Mouse (Mus musculus) adrenal gland, adult 8-10 months (tissue): ENCODE results near the gene Krt42. TPM values are rescaled to one million over a fixed set of nuclear protein-coding genes. Genes with fewer than 3 reads are reported as not detected.
A peak's percentile ranks its signal among the peaks of the same experiment; 100 is the strongest.
"Not testable (repeated sequence)": the region's sequence is repeated elsewhere in the genome, so short reads cannot be mapped to it uniquely, and the experiment has no call there.

ENCODE experiments used
- DNase-seq: peaks from one replicate; pipeline ENCODE4 v3.0.0; 2022
- total RNA-seq, 4 experiments: library from RNA; stranded (reverse); gene quantifications; 2 replicates each; pipeline ENCODE4 v1.2.4; 2022

Krt42 gene
- not detected for total RNA-seq

DNA sequence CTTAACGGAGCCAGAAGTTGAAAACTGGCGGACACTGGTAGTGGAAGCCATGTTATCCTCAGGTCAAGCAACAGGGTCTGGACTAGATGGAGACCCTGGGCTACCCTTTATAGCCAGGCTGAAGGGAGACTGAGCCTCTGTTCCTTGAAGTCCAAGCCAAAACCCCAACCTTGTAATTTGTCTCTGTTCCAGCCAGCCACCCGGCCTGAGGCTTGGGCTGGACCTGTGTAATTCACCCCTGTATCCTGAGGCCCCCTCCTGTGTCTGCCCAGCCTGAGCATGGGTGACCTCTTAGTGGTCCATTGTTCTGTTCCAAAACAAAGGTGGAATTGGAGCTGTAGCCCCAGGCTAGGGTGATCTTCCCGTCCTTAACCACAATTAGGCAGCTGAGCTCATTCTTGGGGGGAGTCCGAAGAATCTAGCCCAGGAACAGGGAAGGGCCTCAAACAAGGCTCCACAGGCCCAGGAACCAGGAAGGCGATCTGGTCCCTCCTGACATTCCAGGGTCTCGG lies at the start of gene Krt42:
Gene Krt42, minus strand, starts transcription at position 51 of the 512 bp plus-strand sequence.
- no peak for DNase-seq

DNA sequence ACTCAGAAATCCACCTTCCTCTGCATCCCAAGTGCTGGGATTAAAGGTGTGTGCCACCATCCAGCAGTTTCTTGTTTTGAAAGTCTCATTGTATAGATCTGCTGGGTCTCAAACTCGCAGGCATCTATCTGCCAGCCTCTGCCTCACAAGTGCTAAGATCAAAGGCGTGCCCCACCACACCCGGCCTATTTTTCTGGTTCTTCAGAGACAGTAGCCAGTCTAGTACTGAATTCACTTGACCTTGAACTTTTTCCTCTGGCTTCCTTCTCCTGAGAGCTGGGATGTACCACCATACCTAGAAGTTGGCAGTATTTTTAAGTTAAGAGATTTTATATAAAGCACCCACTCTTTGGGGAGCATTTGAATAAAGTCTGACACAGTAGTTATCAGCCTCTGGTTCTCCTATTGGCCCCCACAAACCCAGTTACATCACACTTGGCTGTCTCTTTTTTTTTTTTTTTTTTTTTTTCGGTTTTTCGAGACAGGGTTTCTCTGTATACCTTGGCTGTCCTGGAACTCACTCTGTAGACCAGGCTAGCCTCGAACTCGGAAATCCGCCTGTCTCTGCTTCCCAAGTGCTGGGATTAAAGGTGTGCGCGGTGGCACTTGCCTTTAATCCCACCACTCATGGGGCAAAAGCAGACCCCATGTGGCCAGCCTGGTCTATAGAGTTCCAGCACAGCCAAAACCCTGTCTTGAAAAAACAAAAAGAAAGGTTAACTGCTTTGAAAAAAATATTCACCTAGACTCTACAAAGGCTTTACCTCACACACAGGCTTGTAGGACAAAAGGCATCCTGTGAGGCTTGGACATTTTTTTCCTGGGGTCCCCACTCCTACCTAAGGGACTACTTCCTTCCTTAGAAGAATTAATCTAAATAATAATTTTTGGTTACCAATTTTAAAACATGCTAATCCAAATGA lies 49.1 kb upstream of the Krt42 start:
- DNase-seq = no peak

DNA sequence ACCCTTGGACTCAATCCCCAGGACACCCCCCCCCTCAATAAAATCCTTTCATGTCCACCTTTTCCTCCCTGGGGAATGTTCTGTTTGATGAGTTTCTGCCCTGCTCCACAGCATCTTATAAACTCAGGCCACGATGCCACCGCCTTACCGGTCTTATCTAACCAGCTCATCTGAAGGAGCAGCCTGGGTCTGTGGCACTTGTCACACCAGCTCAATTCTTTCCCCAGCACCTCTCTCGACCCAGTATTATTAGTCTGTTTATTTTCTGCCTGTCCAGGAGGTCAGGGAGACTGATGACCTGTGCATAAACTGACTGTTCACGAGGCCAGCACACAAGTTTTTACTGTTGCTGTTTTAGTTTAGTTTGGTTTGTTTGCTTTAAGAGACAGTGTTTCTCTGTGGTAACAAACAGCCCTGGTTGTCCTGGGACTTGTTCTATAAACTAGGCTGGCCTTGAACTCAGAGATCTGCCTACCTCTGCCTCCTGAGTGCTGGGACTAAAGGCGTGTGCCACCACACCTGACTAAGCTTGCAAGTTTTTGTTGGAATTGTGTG lies 48.2 kb upstream of the Krt42 start:
- no peak for DNase-seq

DNA sequence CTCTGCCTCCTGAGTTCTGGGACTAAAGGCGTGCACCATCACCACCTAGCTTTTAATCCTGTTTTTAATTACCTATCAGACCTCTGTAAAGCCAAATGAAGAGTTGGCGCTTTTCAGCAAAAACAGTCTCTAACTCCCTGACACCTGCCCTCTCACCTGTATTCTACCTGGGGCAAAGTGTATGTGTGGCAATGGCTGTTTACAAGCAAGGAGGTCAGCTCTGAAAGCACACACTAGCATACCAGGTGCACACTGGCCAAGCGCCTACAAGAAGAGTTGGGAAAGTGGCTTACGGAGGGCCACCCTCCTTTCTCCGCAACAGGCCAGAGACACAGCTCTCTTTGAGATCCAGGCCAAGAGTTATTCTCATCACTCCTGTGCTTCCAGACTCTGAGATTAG lies 45.8 kb upstream of the Krt42 start:
- DNase-seq = no peak

DNA sequence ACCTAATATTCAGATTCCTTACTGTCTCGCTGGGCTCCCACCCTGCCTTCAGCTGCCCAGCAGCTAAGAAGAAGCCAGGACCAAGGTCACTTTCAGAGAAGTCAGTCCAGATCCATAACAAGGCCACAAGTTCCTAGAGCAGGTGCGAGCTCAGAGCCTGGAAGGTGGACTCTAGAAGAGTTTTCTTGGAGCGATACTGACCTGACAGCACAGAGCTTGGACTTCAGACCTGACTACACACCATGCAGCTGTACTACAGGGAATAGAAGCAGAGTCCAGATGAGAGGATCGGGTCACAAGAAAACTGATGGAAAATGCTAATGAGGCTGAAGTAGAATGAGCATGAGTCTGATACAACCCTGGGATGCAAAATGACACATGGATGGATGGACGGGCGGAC lies 43.8 kb upstream of the Krt42 start:
- DNase-seq = no peak

DNA sequence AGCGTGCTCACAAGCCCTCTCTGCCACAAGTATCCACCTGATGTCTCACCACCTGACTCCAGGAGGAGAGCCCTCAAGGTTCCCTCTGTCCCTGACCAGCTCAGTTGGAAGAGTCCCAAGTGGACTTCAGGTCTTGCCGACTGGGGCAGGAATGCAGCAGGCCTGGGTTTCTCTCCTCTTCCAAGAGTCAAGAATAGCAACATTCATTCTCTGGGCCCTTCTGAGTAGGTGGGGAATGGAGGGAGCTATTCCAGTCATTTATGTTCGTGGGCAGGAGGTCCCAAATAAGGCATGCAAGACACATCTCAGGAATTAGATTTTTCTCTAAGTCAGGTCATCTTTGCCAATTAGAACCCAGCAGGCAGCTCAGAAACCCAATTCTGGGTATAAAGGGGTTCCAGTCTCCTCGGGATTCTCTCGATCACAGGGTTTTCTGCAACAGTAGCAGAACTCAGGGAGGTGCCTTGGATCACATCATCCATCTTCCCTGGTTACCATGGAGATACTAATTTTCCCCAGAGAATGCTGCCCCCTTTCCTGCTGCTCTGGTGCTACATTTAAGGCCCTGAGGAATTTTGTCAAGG lies 42.5 kb upstream of the Krt42 start:
- DNase-seq = no peak

DNA sequence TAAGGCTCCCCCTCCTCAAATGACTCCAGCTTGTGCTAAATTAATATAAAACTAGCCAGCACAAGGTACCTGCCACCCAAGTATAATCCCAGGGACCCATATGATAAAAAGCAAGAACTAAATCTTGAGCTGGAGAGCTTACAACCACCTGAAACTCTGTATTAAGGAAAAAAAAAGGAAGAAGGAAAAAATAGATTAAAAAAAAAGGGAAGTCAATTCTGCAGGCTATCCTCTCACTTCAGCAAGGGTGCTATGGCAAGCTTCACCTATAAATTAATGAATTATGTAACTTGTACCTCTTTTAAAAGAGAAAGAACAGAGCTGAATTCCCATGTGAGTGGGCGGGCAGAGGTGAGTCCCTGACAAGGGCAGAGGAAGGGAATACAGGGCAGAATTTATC lies 42.0 kb upstream of the Krt42 start:
- DNase-seq = no peak

DNA sequence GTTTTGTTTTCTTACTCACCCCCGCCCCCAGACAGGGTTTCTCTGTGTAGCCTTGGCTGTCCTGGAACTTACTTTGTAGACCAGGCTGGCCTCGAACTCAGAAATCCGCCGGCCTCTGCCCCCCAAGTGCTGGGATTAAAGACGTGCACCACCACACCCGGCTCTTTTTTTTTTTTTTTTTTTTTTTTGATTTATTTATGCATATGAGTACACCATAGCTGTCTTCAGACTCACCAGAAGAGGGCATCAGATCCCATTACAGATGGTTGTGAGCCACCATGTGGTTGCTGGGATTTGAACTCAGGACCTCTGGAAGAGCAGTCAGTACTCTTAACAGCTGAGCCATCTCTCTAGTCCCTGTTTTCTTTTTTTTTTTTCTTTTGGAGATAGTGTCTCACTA lies 39.0 kb upstream of the Krt42 start:
- DNase-seq = not testable (repeated sequence)

DNA sequence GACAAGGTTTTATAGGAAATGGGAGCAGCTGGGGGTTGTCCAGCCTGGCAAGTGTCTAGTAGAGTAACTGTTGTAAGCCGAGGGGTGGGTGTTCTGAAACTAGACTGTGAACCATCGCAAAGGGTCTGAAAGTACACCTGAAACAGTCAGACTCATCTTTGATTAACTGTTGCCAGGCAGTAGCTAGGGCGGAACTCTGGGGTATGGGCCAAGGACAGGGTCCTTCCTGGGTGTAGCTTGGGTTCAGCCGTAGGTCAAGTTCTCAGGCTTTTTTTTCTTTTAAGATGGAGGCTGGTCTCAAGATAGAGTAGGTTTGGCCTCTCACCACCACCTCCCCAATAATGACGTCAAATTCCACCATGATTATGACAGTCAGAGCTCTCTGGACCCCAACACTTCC lies 38.2 kb upstream of the Krt42 start:
- DNase-seq = no peak

DNA sequence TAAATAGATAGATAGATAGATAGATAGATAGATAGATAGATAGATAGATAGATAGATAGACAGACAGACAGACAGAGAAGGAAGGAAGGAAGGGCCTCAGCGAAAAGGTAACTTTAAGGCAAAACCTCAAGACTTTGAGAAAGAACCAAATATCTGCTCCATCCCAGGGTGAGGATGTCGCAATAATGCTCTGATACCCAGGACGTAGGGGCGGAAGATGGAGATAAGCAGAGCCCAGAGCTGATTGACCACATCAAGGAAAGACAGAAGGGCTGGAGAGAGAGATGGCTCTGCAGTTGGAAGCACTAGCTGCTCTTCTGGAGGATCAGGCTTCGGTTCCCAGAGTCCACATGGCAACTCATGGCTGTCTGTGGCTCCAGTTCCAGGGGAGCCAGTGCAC lies 31.6 kb upstream of the Krt42 start:
- DNase-seq = no peak

DNA sequence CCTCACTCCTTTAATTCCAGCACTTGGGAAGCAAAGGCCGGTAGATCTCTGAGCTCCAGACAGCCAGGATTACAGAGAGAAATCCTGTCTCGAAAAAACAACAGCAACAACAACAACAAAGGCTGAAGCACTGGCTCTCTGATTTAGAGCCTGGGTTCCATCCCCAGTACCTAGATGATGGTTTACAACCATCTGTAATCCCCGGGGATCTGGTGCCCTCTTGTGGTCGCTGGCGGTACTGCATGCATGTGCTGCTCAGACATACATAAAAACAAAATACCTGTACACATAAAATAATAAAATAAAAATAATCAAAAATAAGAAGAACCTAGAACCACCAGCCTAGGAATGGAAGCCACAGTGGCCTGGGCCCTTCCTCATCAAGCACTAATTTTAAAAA lies 30.6 kb upstream of the Krt42 start:
- DNase-seq = no peak

DNA sequence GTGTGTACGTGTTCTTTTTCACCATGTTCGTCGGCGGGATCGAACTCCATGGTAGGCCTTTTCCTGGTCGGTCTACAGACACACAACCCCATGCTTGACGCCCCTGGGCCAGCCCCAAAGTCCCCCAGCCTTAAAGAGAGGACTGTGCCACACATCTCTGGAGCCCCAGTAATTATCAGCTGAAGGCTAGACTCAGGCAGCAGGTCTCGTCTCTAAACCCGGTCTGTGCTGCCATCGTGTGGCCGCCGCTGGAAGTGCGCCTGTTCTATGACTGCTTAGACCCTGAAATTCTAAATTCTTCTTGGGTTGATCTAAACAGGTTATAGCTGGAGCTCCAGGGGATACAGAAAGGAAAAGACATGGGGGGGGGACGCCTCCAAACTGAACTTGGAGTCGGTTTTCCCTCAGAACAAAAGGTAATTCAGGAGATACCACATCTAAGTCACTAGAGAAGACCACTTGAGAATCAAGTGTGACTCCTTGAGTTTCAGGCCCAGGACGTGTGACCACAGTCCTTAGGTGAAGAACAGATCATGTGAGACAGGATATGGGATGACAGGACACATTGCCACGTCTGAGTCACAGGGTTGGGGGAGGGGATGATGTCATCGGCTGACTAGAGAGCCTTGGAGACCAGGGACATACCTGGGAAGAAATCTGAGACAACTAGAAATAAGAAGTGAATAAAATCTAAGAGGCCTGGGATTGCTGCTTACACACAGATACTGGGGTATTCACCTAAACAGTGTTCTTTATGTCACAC lies 28.8 kb upstream of the Krt42 start:
- no peak for DNase-seq

DNA sequence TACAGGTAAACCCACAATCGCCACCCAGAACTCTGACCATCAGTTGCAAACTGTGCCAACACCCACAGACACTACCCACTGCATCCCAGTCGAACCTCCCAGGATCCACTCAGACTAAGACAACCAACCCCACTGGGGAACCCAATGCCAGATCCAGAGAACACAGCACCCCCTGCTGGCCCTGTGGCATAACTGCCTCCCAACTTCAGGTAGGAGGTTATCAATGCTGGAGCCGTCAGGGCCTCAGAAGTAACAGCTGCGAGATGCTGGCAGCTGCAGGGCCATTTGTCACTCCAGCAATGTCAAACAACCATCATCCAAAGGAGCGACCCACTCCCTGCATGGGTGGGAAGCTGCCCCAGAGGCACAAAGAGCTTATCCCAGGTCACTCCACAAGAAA lies 28.1 kb upstream of the Krt42 start:
- no peak for DNase-seq

DNA sequence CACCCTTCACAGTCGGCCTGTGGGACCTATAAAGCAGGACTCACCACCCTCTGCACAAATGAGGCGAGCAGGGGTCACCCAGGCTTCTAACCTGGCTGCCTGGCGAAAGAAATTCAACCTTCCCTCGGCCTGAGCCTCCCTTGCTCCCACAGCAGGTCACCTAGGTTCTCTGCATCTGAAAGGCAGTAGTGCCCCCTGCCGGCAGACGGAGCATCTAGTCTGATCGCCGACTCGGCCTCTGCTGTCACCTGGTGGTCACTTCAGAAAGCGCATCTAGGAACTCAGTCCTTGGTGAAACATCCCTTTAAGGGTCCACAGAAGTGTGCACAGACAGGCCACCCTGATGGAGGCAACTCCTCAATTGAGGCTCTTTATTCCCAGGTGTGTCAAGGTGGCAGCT lies 25.6 kb upstream of the Krt42 start:
- no peak for DNase-seq

DNA sequence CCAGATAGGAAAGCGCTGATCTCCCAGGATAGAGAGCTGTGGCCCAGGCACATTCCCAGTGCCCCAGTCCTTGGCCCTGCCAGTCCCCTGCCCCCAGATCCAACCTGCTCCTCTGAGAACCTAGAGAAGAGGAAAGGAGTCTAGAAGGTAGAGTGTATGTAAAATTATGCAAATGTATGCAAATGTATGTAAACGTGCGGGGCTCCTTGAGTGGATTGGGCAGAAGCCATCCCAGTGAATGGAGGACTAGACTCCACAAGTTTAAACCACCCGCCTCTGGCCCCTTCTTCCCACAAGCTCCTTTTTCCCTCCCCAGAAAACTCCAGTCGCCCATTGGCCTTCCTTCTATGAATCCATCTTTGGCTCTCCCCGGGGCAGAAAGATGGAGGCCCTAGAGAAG lies 23.2 kb upstream of the Krt42 start:
- no peak for DNase-seq

DNA sequence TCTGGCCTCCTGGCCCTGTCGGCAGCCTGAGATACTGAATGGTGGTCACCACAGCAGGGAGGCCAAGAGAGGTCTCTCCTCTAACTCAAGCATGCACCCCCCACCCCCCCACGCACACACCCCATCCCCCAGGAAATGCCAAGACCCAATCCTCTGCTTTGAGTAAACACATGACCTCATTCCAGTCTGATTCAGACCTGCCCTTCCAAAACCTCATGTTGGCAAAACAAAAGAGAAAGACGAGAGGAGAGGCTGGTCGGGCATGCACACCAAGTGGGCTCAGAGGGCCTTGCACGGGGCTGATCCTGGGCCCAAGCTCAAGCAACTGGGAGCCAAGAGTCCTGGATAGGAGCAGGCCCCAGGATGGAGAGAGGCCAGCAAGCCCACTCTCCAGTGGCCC lies 20.6 kb upstream of the Krt42 start:
- no peak for DNase-seq

DNA sequence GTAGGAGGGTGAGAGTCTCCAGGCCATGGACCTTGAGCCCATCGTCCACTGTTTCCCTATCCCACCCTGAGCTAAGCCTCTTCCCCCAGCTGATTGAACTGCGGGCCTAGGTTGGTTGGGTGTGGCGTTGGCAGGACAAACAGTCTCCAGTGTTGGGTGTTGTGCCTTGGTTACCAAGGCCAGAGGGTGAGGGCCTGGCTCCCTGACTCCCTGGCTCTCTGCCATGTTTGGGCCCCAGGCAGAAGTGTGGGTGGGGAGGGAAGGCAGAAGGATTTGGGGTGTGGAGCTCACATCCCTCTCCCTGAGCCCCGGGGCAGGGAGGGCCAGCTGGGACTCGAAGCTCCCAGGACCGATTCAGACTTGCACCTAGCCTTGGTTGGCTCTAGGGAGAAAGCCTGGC lies 19.3 kb upstream of the Krt42 start:
- DNase-seq = no peak

DNA sequence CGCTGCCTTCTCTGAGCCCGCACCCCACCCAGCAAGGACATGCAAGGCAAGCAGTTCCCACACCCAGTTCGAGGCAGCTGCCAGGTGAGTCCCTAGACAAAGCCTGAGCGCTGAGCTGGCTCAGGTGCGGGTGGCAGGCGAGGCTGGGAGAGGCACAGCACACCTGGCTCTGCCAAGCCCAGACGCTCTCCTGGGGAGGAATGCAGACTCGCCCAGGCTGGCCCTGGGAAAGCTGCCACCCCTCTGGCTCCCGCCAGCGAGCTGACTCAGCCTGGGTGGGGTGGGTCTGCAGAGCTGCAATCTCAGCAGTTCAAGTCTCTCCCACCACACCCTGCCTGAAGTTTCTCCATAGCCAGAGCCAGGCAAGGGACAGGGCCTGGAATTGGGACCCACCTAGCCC lies 17.4 kb upstream of the Krt42 start:
- no peak for DNase-seq

DNA sequence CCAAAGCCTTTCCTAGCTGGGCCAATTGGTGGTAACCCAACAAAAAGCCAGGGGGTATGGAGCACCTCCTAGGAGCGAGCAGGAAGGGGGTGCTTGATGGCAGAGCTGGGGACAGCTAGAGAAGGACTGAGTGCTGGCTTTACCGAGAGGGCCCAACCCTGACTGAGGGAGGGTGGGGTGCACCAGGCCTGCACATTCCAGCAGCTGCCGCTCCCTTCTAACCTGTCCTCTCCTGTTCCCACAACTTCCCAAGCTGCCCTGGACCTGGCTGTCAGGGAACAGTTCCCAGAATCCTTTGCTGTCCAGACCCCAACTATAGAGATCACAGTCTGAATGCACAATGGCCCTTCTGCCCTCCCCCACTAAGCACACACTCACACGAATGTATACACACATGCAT lies 15.3 kb upstream of the Krt42 start:
- DNase-seq = no peak

DNA sequence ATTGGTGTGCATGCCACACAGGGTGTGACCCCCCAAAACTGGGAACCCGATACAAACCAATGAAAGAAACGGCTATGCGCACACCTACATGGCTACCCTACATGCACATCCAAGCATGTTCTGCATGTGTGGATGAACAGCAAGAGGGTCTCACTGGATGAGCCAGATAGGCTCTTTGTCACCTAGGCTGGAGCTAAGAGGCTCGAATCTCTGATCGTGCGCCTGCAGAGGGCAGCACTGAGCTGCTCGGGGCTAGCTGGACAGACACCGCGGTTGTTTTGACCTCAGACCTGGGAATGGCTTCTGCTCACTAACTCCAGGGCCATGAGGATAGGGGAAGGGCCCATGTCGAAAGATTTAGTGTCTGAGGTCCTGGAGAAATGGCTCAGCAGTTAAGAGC lies 12.9 kb upstream of the Krt42 start:
- DNase-seq = peak; percentile 54

DNA sequence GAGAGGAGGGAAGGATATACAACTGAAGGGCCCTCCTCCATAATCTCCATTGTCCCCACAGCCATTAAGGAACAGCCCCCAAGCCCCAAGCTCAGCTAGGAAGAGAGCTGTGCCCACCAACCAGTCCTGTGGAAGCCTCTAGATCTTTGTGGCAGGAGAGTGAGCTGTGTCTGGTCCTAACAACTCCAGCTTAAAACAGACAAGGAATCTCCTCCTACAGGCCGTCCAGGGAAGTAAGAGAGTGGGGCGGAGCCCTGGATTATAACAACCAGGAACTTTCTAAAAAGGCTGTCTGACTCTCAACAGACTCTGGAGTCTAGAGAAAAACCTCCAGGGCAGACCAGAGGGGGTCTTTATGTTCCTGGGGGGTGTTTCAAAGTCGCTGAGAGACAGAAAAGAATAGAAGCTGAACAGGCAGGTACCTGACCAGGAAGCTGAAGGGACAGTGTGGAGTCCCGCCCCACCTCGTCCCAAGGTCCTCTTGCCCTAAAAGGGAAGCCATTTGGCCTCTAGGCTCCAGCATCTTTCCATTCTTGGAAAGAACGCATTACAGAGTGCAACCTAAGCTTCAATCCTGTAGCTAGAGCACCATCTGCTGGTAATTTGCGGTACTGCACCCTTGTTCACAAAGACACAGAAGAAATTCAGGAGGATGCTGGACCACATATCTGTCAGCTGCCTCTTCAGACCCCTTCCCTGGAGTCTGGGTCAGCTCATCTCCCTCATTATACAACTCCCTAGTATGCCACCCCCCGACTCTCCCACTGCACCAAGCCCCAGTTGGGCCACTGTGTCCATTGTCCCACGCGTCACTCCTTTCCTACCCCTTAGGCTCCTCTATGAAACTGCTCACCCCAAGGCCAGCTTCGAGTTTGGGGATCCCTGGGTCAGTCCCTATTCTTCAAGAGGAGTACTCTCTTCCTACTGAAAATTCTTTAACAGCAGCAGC lies 12.2 kb upstream of the Krt42 start:
- DNase-seq = peak; percentile 55

DNA sequence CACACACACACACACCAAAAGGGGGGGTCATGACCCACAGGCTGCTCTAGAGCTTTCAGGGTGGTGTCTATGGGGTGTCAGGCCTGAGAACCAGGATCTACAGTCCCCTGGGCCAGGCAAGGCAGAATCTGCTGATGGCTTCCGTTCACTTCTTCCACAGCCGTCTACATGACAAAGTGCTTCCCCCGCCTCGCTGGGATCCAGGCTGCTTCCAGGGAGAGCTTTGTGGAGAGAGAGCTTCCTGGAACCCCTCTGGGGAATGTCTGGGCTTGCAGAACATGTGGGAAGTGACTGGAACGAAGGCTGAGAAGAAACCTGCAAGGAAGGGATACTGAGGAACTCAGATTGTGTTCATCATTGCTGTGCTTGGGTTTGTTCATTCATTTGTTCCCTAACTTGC lies 9.1 kb upstream of the Krt42 start:
- DNase-seq = no peak
